In genomic region chr11:84150884-84151283, GRCm38 (mm10) we compare ENCODE assay signal across 13 mouse cellular contexts. TPM values are rescaled to one million over a fixed set of nuclear protein-coding genes. Genes with fewer than 3 reads are reported as not detected.
DNase-seq lines count a peak whose midpoint lies in the region; ATAC-seq and TF ChIP-seq lines count a peak whose summit lies in the region.
"Had no signal": no experiment of that assay in that cellular context is flagged by ENCODE, and none has a peak within 500 bp of the region (broad histone marks: within the 10 kb centered on the region; RNA-seq: fewer than 3 reads in every experiment).

No protein-coding gene starts in this region.

- no peaks in the 10 kb centered on the region for H3K9me3 ChIP-seq in lung, embryonic 14.5 days (ENCODE audit: low read depth, low read length)
- H3K9me3 ChIP-seq: G1E; intestine, embryonic 15.5 days; midbrain, embryonic 12.5 days had no signal

- no peak overlapping the region for H3K9ac ChIP-seq in lung, embryonic 14.5 days
- H3K9ac ChIP-seq: intestine, embryonic 15.5 days; midbrain, embryonic 12.5 days had no signal

- H3K36me3 ChIP-seq in lung, embryonic 14.5 days (ENCODE audit: insufficient read depth), result no peaks in the 10 kb centered on the region
- peaks cover 44% of the 10 kb centered on the region for H3K36me3 ChIP-seq in small intestine, adult 2 months (ENCODE audit: control insufficient read depth, insufficient read depth, low read length)
- H3K36me3 ChIP-seq: G1E; intestine, embryonic 15.5 days; midbrain, embryonic 12.5 days had no signal

- H3K4me3 ChIP-seq in lung, embryonic 14.5 days (ENCODE audit: low read depth, low read length), result no peak overlapping the region
- no peak overlapping the region for H3K4me3 ChIP-seq in small intestine, adult 2 months (ENCODE audit: low read depth, low read length)
- H3K4me3 ChIP-seq: intestine, embryonic 15.5 days; midbrain, embryonic 12.5 days had no signal

- no peak for TF ChIP-seq POLR2A in small intestine, adult 2 months (IDR thresholded peaks at IDR 0.05; ENCODE audit: low read depth, low read length)

- no peaks in the 10 kb centered on the region for H3K4me1 ChIP-seq in lung, embryonic 14.5 days (ENCODE audit: insufficient read depth)
- H3K4me1 ChIP-seq in small intestine, adult 2 months (ENCODE audit: control insufficient read depth, insufficient read depth, insufficient read length, low read length), result peaks cover 6% of the 10 kb centered on the region; the same call in 1 of the 2 replicates
- H3K4me1 ChIP-seq: intestine, embryonic 15.5 days; midbrain, embryonic 12.5 days had no signal

- ATAC-seq in lung, embryonic 14.5 days (ENCODE audit: insufficient read depth), result no peak
- ATAC-seq: intestine, embryonic 15.5 days had no signal

- no peak overlapping the region for H3K27ac ChIP-seq in lung, embryonic 14.5 days (ENCODE audit: low read depth)
- H3K27ac ChIP-seq in small intestine, adult 2 months (ENCODE audit: insufficient read depth, low read depth, low read length), result no peak overlapping the region
- H3K27ac ChIP-seq: intestine, embryonic 15.5 days; midbrain, embryonic 12.5 days had no signal

- WGBS in lung, embryonic 14.5 days, result 65% methylated on average over 2 of the region's 2 CpGs
- WGBS in small intestine, adult 2 months, result 63% methylated on average over 2 of the region's 2 CpGs

- no peak overlapping the region for H3K4me2 ChIP-seq in lung, embryonic 14.5 days
- H3K4me2 ChIP-seq: intestine, embryonic 15.5 days; midbrain, embryonic 12.5 days had no signal

- no peaks in the 10 kb centered on the region for H3K27me3 ChIP-seq in lung, embryonic 14.5 days (ENCODE audit: insufficient read depth, low read length)
- no peaks in the 10 kb centered on the region for H3K27me3 ChIP-seq in small intestine, adult 2 months (ENCODE audit: control insufficient read depth, insufficient read depth, low read length)
- H3K27me3 ChIP-seq: intestine, embryonic 15.5 days; midbrain, embryonic 12.5 days had no signal

- no peak; the same call in 1 of the 2 replicates for TF ChIP-seq CTCF in lung, embryonic 14.5 days (IDR thresholded peaks at IDR 0.05; ENCODE audit: low read depth)
- peak; percentile 51; the same call in 1 of the 2 replicates for TF ChIP-seq CTCF in small intestine, adult 2 months (IDR thresholded peaks at IDR 0.05; ENCODE audit: extremely low read depth, insufficient read length, insufficient replicate concordance, low read depth, low read length)

- peak; percentile 22 for DNase-seq in embryo, embryonic 10 days (ENCODE audit: low spot score)
- no peak for DNase-seq in embryo, embryonic 9.5 days (ENCODE audit: extremely low spot score)
- DNase-seq in lung, embryonic 14.5 days, result peak; percentile 8
- no peak for DNase-seq in lung, postnatal 25 days (ENCODE audit: low spot score)
- peak; percentile 72 for DNase-seq in R1 (ENCODE audit: low read depth, low spot score)
- no peak for DNase-seq in layer of hippocampus, adult 11-12 months (ENCODE audit: low spot score)
- no peak for DNase-seq in ovary, postnatal 14 days (ENCODE audit: low spot score)
- DNase-seq: cerebellum, adult 9-10 months; heart, adult 18-20 months had no signal

RNA-seq across cellular contexts. Expression of gene Gm11437, which starts 16.4 kb away (rescaled TPM):
- polyA plus RNA-seq in lung, embryonic 14.5 days (2014; fragmentation: Nextera tagmentation; extraction: Ambion mirVana), result not detected in 2 replicates
- polyA plus RNA-seq in small intestine, adult 2 months (2012; rRNA removed), result 1.9 and 10.0 TPM in 2 replicates
- polyA plus RNA-seq: G1E; intestine, embryonic 15.5 days; midbrain, embryonic 12.5 days had no signal

RNA-seq across cellular contexts. Expression of gene Acaca, which starts 21.4 kb away (rescaled TPM):
- 20.5 and 21.2 TPM in 2 replicates for polyA plus RNA-seq in lung, embryonic 14.5 days (2014; fragmentation: Nextera tagmentation; extraction: Ambion mirVana)
- polyA plus RNA-seq in small intestine, adult 2 months (2012; rRNA removed), result 1.7 and 4.0 TPM in 2 replicates

RNA-seq across cellular contexts. Expression of gene Tada2a, which starts 21.5 kb away (rescaled TPM):
- polyA plus RNA-seq in lung, embryonic 14.5 days (2014; fragmentation: Nextera tagmentation; extraction: Ambion mirVana), result 35.6 and 36.0 TPM in 2 replicates
- polyA plus RNA-seq in small intestine, adult 2 months (2012; rRNA removed), result 0.44 and 1.0 TPM in 2 replicates

Comparison
In these comparisons a context has a peak if more than half of its experiments do, and no peak if none do; other contexts are left out.
1. DNase-seq: peak in embryo, embryonic 10 days (single experiment), lung, embryonic 14.5 days (single experiment) and R1 (single experiment); none in embryo, embryonic 9.5 days (single experiment), lung, postnatal 25 days (single experiment), layer of hippocampus, adult 11-12 months (single experiment) and ovary, postnatal 14 days (single experiment).
2. RNA of gene Tada2a, which starts 21.5 kb away (polyA plus RNA-seq): 35.6 to 36.0 TPM in lung, embryonic 14.5 days; 0.44 to 1.0 TPM in small intestine, adult 2 months; every median in the first group is over 10 times any median in the second.